Mouse (Mus musculus) cortical plate, adult 2 months (tissue): ENCODE results near the gene Syne2. TPM values are rescaled to one million over a fixed set of nuclear protein-coding genes. Genes with fewer than 3 reads are reported as not detected.

ENCODE experiments used
- H3K27ac ChIP-seq: fragments of 200-500 bp; 2 replicates; pipeline ENCODE4 v1.5.1; 2012; ENCODE audit warnings: low read length, control low read depth, inconsistent platforms; ENCODE audit not compliant: insufficient read depth
- H3K4me1 ChIP-seq: fragments of 200-500 bp; 2 replicates; pipeline ENCODE4 v1.6.1; 2011; ENCODE audit warnings: low read length; ENCODE audit not compliant: control insufficient read depth, insufficient read depth
- H3K4me3 ChIP-seq: fragments of 200-500 bp; 2 replicates; pipeline ENCODE4 v1.5.1; 2011; ENCODE audit warnings: mild to moderate bottlenecking, low read length, control low read depth; ENCODE audit not compliant: insufficient read depth
- CTCF ChIP-seq: fragments of 200-500 bp; IDR thresholded peaks from 2 replicates; pipeline ENCODE4 v1.5.1; 2011; ENCODE audit warnings: mild to moderate bottlenecking, control low read depth, low read length; ENCODE audit not compliant: insufficient read depth; ENCODE audit errors: extremely low read depth
- POLR2A ChIP-seq: fragments of 200-500 bp; IDR thresholded peaks from 2 replicates; pipeline ENCODE4 v1.6.1; 2011; ENCODE audit warnings: mild to moderate bottlenecking, low read length, control low read depth; ENCODE audit not compliant: insufficient read depth; ENCODE audit errors: extremely low read depth
- polyA plus RNA-seq: library from polyadenylated mRNA; depleted of rRNA; stranded (reverse); fragments of >200 nt; gene quantifications from 2 replicates; pipeline ENCODE4 v1.2.3, GENCODE M21; 2012

Syne2 gene
- polyA plus RNA-seq, 1 experiment, result 20.6 TPM

- TF ChIP-seq POLR2A (no peak), CTCF (no peak)
- no peak overlapping the region for H3K27ac ChIP-seq
- no peaks in the 10 kb centered on the region for H3K4me1 ChIP-seq
- H3K4me3 ChIP-seq, result no peak overlapping the region
Observed at GRCm38 (mm10) chr12:75983336-75983735, 165.4 kb downstream of the Syne2 start.

- no peak overlapping the region for H3K27ac ChIP-seq
- H3K4me1 ChIP-seq, result no peaks in the 10 kb centered on the region
- H3K4me3 ChIP-seq, result no peak overlapping the region
- no peak for TF ChIP-seq POLR2A
- TF ChIP-seq CTCF, result no peak
Observed at GRCm38 (mm10) chr12:75992226-75992858, 174.4 kb downstream of the Syne2 start.

GRCm38 (mm10) chr12:75992946-75993345 is 175.0 kb downstream of the Syne2 start:
- TF ChIP-seq POLR2A (no peak), CTCF (no peak)

GRCm38 (mm10) chr12:75995086-75995485 is 177.2 kb downstream of the Syne2 start:
- Histone ChIP-seq H3K27ac (no peak overlapping the region), H3K4me3 (no peak overlapping the region), H3K4me1 (no peaks in the 10 kb centered on the region)
- TF ChIP-seq POLR2A (no peak), CTCF (no peak)

More at GRCm38 (mm10) chr12:75992946-75993345, 175.0 kb downstream of the Syne2 start:
- H3K4me3 ChIP-seq, result no peak overlapping the region
- H3K27ac ChIP-seq, result no peak overlapping the region
- H3K4me1 ChIP-seq, result no peaks in the 10 kb centered on the region

GRCm38 (mm10) chr12:75997547-75997946 is 179.6 kb downstream of the Syne2 start:
- Histone ChIP-seq H3K27ac (no peak overlapping the region), H3K4me3 (no peak overlapping the region), H3K4me1 (no peaks in the 10 kb centered on the region)
- TF ChIP-seq CTCF (no peak), POLR2A (no peak)

GRCm38 (mm10) chr12:75998416-75998815 is 180.5 kb downstream of the Syne2 start:
- TF ChIP-seq CTCF, result no peak
- no peak for TF ChIP-seq POLR2A
- Histone ChIP-seq H3K27ac (no peak overlapping the region), H3K4me1 (no peaks in the 10 kb centered on the region), H3K4me3 (no peak overlapping the region)

GRCm38 (mm10) chr12:76004697-76005249 is 186.8 kb downstream of the Syne2 start:
- no peaks in the 10 kb centered on the region for H3K4me1 ChIP-seq

GRCm38 (mm10) chr12:76008991-76009390 is 191.1 kb downstream of the Syne2 start:
- TF ChIP-seq POLR2A (no peak), CTCF (no peak)
- no peak overlapping the region for H3K27ac ChIP-seq
- no peaks in the 10 kb centered on the region for H3K4me1 ChIP-seq
- H3K4me3 ChIP-seq, result no peak overlapping the region

More at GRCm38 (mm10) chr12:76004697-76005249, 186.8 kb downstream of the Syne2 start:
- TF ChIP-seq CTCF, result no peak
- TF ChIP-seq POLR2A, result no peak
- Histone ChIP-seq H3K4me3 (no peak overlapping the region), H3K27ac (no peak overlapping the region)

- Histone ChIP-seq H3K4me3 (no peak overlapping the region), H3K4me1 (no peaks in the 10 kb centered on the region), H3K27ac (no peak overlapping the region)
- no peak for TF ChIP-seq POLR2A
- TF ChIP-seq CTCF, result no peak
Observed at GRCm38 (mm10) chr12:76012789-76013188, 194.9 kb downstream of the Syne2 start.

GRCm38 (mm10) chr12:76013480-76013879 is 195.5 kb downstream of the Syne2 start:
- TF ChIP-seq CTCF, result no peak
- TF ChIP-seq POLR2A, result no peak
- Histone ChIP-seq H3K4me3 (no peak overlapping the region), H3K4me1 (no peaks in the 10 kb centered on the region), H3K27ac (no peak overlapping the region)

- Histone ChIP-seq H3K4me3 (no peak overlapping the region), H3K27ac (no peak overlapping the region), H3K4me1 (no peaks in the 10 kb centered on the region)
- TF ChIP-seq POLR2A (no peak), CTCF (no peak)
Observed at GRCm38 (mm10) chr12:76015026-76015425, 197.1 kb downstream of the Syne2 start.
